Mouse (Mus musculus) ES-Bruce4 (cell line): Measurements from ENCODE around the gene Plekha5.

Experiments used
- CTCF ChIP-seq: IDR thresholded peaks from one replicate; pipeline ENCODE4 v1.8.1; 2011; ENCODE audit warnings: low read depth, low read length
- POLR2A ChIP-seq: IDR thresholded peaks from one replicate; pipeline ENCODE4 v1.8.1; 2011; ENCODE audit warnings: low read length; ENCODE audit not compliant: insufficient read depth

GRCm38 (mm10) chr6:140605732-140606131, 181.9 kb downstream of the Plekha5 start:
- TF ChIP-seq POLR2A (no peak), CTCF (no peak)
